Mouse (Mus musculus): ENCODE results near the gene Naxd. TPM values are rescaled to one million over a fixed set of nuclear protein-coding genes. Genes with fewer than 3 reads are reported as not detected.
A peak's percentile ranks its signal among the peaks of the same experiment; 100 is the strongest.

The Naxd gene
- polyA plus RNA-seq, 2 experiments: 112 to 117 TPM

- Histone ChIP-seq H3K27me3 (ENCODE audit: control insufficient read depth, insufficient read depth, low read length) (peaks cover 7% of the 10 kb centered on the region), H3K4me3 (replicated peaks; ENCODE audit: low read length) (no peak overlapping the region), H3K27ac (replicated peaks; ENCODE audit: low read depth, low read length) (no peak overlapping the region), H3K9me3 (ENCODE audit: control insufficient read depth, low read length) (no peaks in the 10 kb centered on the region), H3K9ac (ENCODE audit: low read depth, low read length, severe bottlenecking) (no peak overlapping the region), H3K36me3 (ENCODE audit: control insufficient read depth, insufficient read depth, low read length) (no peaks in the 10 kb centered on the region), H3K4me2 (replicated peaks; ENCODE audit: low read depth, low read length, severe bottlenecking) (no peak overlapping the region), H3K4me1 (ENCODE audit: control insufficient read depth, insufficient read depth, low read length) (peaks cover 2% of the 10 kb centered on the region)
- DNase-seq (ENCODE audit: low spot score): no peak
- ATAC-seq (ENCODE audit: low FRiP score, low read depth): no peak
- TF ChIP-seq POLR2A (IDR thresholded peaks at IDR 0.05; ENCODE audit: borderline replicate concordance, extremely low read depth, insufficient read depth, insufficient read length): no peak
- WGBS: 60% methylated on average over 8 of the region's 8 CpGs
These were observed 26.0 kb upstream of the Naxd start for GRCm38 (mm10) chr8:11471309-11471708.

DNA sequence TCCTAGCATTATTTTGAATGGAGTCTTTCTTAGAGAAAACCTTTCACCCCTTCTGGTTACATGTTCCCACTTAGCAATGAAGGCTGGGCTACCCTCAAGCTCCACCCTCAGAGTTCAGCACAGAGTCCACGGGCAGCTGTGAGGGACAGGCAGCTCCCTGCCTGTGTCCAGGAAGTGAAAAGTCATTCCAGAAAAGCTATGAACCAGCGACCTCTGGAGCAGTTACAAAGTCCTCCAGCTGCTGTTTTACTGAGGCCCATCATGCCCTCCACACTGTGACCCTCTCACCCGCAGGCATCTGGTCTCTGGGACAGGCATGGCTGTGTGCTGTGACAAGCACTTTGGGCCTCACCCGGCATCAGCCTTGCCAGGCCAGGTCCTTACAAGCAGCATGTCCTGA lies 24.2 kb upstream of the Naxd start:
- TF ChIP-seq POLR2A (IDR thresholded peaks at IDR 0.05; ENCODE audit: borderline replicate concordance, extremely low read depth, insufficient read depth, insufficient read length): no peak
- H3K27me3 ChIP-seq (ENCODE audit: control insufficient read depth, insufficient read depth, low read length): peaks cover 22% of the 10 kb centered on the region
- ATAC-seq (ENCODE audit: low FRiP score, low read depth) (no peak), DNase-seq (ENCODE audit: low spot score) (no peak)
- peaks cover 15% of the 10 kb centered on the region for H3K4me1 ChIP-seq (ENCODE audit: control insufficient read depth, insufficient read depth, low read length)
- H3K36me3 ChIP-seq (ENCODE audit: control insufficient read depth, insufficient read depth, low read length): no peaks in the 10 kb centered on the region
- no peak overlapping the region for H3K27ac ChIP-seq (replicated peaks; ENCODE audit: low read depth, low read length)
- 16% methylated on average over 4 of the region's 4 CpGs for WGBS
- H3K9ac ChIP-seq (ENCODE audit: low read depth, low read length, severe bottlenecking): no peak overlapping the region
- H3K9me3 ChIP-seq (ENCODE audit: control insufficient read depth, low read length): no peaks in the 10 kb centered on the region
- H3K4me3 ChIP-seq (replicated peaks; ENCODE audit: low read length): no peak overlapping the region
- no peak overlapping the region for H3K4me2 ChIP-seq (replicated peaks; ENCODE audit: low read depth, low read length, severe bottlenecking)

DNA sequence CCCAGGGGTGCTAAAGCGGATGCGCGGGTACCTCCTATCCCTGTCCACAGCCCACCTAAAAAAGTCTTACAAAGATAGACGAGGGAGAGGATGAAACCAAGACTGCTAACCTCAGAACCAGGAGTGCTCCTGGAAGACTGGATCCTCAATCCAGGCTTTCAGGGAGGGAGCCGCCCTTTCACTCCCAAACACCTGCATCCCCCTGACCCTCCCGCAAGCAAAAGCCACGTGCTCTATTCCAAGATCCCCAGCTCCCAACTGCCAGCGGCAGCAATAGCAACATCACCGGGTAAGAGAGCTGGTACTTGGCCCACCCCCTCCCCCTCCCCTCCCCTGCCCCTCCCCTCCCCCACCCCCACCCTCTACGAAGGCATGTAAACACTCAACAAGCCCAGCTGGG lies 21.9 kb upstream of the Naxd start:
- no peaks in the 10 kb centered on the region for H3K9me3 ChIP-seq (ENCODE audit: control insufficient read depth, low read length)
- WGBS: 8% methylated on average over 9 of the region's 10 CpGs
- H3K4me2 ChIP-seq (replicated peaks; ENCODE audit: low read depth, low read length, severe bottlenecking): no peak overlapping the region
- H3K4me3 ChIP-seq (replicated peaks; ENCODE audit: low read length): no peak overlapping the region
- no peak overlapping the region for H3K27ac ChIP-seq (replicated peaks; ENCODE audit: low read depth, low read length)
- DNase-seq (ENCODE audit: low spot score) (no peak), ATAC-seq (ENCODE audit: low FRiP score, low read depth) (no peak)
- H3K36me3 ChIP-seq (ENCODE audit: control insufficient read depth, insufficient read depth, low read length): no peaks in the 10 kb centered on the region
- H3K9ac ChIP-seq (ENCODE audit: low read depth, low read length, severe bottlenecking): no peak overlapping the region
- peaks cover 41% of the 10 kb centered on the region for H3K27me3 ChIP-seq (ENCODE audit: control insufficient read depth, insufficient read depth, low read length)
- peaks cover 20% of the 10 kb centered on the region for H3K4me1 ChIP-seq (ENCODE audit: control insufficient read depth, insufficient read depth, low read length)
- no peak for TF ChIP-seq POLR2A (IDR thresholded peaks at IDR 0.05; ENCODE audit: borderline replicate concordance, extremely low read depth, insufficient read depth, insufficient read length)

DNA sequence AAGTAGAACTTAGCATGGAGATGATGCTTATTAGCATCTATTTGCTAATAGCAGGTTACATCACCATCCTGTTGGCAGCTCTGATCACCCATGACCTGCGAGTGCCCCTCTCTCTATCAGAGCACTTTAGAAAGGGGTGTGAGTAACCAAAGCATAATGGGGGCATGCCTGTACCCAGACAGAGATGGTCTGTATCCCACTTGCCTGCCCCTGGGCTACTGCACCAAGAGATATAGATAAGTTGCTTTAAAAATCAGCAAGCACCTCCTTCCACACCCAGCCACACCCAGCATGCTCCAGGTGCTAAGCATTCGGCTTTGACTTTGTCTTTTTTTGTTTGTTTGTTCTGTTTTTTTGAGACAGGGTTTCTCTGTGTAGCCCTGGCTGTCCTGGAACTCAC lies 21.4 kb upstream of the Naxd start:
- DNase-seq (ENCODE audit: low spot score) (no peak), ATAC-seq (ENCODE audit: low FRiP score, low read depth) (no peak)
- WGBS: 10% methylated on average over 2 of the region's 2 CpGs
- Histone ChIP-seq H3K4me3 (replicated peaks; ENCODE audit: low read length) (no peak overlapping the region), H3K4me1 (ENCODE audit: control insufficient read depth, insufficient read depth, low read length) (peaks cover 20% of the 10 kb centered on the region), H3K4me2 (replicated peaks; ENCODE audit: low read depth, low read length, severe bottlenecking) (no peak overlapping the region), H3K9ac (ENCODE audit: low read depth, low read length, severe bottlenecking) (no peak overlapping the region), H3K27ac (replicated peaks; ENCODE audit: low read depth, low read length) (no peak overlapping the region), H3K36me3 (ENCODE audit: control insufficient read depth, insufficient read depth, low read length) (no peaks in the 10 kb centered on the region), H3K27me3 (ENCODE audit: control insufficient read depth, insufficient read depth, low read length) (peaks cover 41% of the 10 kb centered on the region), H3K9me3 (ENCODE audit: control insufficient read depth, low read length) (no peaks in the 10 kb centered on the region)
- no peak for TF ChIP-seq POLR2A (IDR thresholded peaks at IDR 0.05; ENCODE audit: borderline replicate concordance, extremely low read depth, insufficient read depth, insufficient read length)

DNA sequence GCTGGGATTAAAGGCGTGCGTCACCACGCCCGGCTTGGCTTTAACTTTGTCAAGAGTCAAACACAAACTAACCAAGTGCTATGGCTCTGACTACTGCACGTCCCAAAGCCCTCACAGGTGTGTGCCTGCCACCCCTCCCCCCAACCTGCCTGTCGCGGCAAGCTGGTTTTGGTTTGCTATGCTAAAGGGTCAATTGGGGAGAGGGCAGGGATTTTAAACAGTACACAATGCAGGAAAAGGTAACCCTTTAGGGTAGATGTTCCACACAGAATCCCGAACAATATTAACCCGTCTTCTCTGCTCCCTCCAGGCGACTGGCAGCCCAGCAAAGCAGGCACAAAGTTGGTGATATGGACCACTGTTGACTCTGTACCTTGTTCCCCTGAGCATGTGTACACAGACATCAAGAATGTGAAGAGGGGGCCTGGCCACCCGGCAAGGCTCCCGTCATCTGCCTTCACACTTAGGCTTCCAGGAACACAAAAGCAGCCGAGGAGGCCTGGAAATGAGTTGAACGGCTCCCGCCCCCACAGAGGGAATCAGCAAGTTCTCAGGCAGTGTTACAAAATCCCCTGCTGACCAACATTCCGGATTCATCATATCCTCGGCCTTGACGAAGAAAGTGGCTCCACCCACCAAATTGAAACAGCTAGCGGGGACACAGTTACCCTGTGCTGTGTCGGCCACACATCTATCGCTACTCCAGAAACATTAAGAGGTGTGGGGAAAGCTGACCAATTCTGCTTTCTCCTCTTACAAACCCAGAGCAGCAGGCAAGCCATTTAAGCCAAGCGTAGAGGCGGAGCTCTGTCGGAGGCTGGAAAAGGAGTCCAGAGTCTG lies 20.7 kb upstream of the Naxd start:
- Histone ChIP-seq H3K4me1 (ENCODE audit: control insufficient read depth, insufficient read depth, low read length) (peaks cover 20% of the 10 kb centered on the region), H3K36me3 (ENCODE audit: control insufficient read depth, insufficient read depth, low read length) (no peaks in the 10 kb centered on the region), H3K27me3 (ENCODE audit: control insufficient read depth, insufficient read depth, low read length) (peaks cover 41% of the 10 kb centered on the region), H3K9me3 (ENCODE audit: control insufficient read depth, low read length) (no peaks in the 10 kb centered on the region), H3K9ac (ENCODE audit: low read depth, low read length, severe bottlenecking) (no peak overlapping the region), H3K27ac (replicated peaks; ENCODE audit: low read depth, low read length) (no peak overlapping the region), H3K4me3 (replicated peaks; ENCODE audit: low read length) (peak overlapping the region; percentile 53), H3K4me2 (replicated peaks; ENCODE audit: low read depth, low read length, severe bottlenecking) (peak overlapping the region; percentile 100)
- DNase-seq (ENCODE audit: low spot score) (peak; percentile 26), ATAC-seq (ENCODE audit: low FRiP score, low read depth) (peak; percentile 31; the same call in 1 of the 2 replicates)
- no peak for TF ChIP-seq POLR2A (IDR thresholded peaks at IDR 0.05; ENCODE audit: borderline replicate concordance, extremely low read depth, insufficient read depth, insufficient read length)
- 8% methylated on average over 24 of the region's 24 CpGs for WGBS
